Mouse (Mus musculus): ENCODE measurements around the gene Dnhd1.

- TF ChIP-seq CTCF (IDR thresholded peaks at IDR 0.05; ENCODE audit: control insufficient read depth, insufficient read depth, low read length) (no peak), POLR2A (IDR thresholded peaks at IDR 0.05; ENCODE audit: borderline replicate concordance, control insufficient read depth, low read depth, low read length) (no peak)
These were observed 88.3 kb downstream of the Dnhd1 start for GRCm38 (mm10) chr7:105738948-105739347.

Measured in bone marrow, adult 2 months (tissue).